Mouse (Mus musculus) liver, postnatal 0 days (tissue): Measurements from ENCODE around the gene Nxt1. TPM values are rescaled to one million over a fixed set of nuclear protein-coding genes. Genes with fewer than 3 reads are reported as not detected.

Experiments
- ATAC-seq: fragments of 200-750 bp; cut with Nextera tagmentation; 2 replicates; pipeline ENCODE4 v1.8.0; 2017; ENCODE audit warnings: mild to moderate bottlenecking, moderate library complexity
- DNase-seq: peaks from one replicate; pipeline ENCODE4 v3.0.0-alpha.2; 2016
- H3K27ac ChIP-seq: fragments of 300-500 bp; sonication (generic); 2 replicates; pipeline ENCODE4 v1.5.1; 2014; ENCODE audit warnings: antibody characterized with exemption, moderate library complexity, mild to moderate bottlenecking, low read depth
- H3K27me3 ChIP-seq: fragments of 300-500 bp; sonication (generic); 2 replicates; pipeline ENCODE4 v1.6.1; 2014; ENCODE audit warnings: low read length, control low read depth, mixed read lengths; ENCODE audit not compliant: insufficient read depth
- H3K36me3 ChIP-seq: fragments of 300-500 bp; sonication (generic); replicated peaks from 2 replicates; pipeline ENCODE4 v1.6.1; 2014; ENCODE audit warnings: mild to moderate bottlenecking, control low read depth, low read length, moderate library complexity, mixed read lengths; ENCODE audit not compliant: insufficient read depth
- H3K4me1 ChIP-seq: fragments of 300-500 bp; sonication (generic); 2 replicates; pipeline ENCODE4 v1.6.1; 2014; ENCODE audit warnings: antibody characterized with exemption, mild to moderate bottlenecking, control low read depth; ENCODE audit not compliant: insufficient read depth
- H3K4me2 ChIP-seq: fragments of 300-500 bp; sonication (generic); 2 replicates; pipeline ENCODE4 v1.6.1; 2014; ENCODE audit warnings: low read depth, mild to moderate bottlenecking, low read length, moderate library complexity, mixed read lengths
- H3K4me3 ChIP-seq: fragments of 300-500 bp; sonication (generic); 2 replicates; pipeline ENCODE4 v1.5.1; 2014; ENCODE audit warnings: low read depth, low read length
- H3K9ac ChIP-seq: fragments of 300-500 bp; sonication (generic); replicated peaks from 2 replicates; pipeline ENCODE4 v1.6.1; 2014; ENCODE audit warnings: mild to moderate bottlenecking, moderate library complexity
- H3K9me3 ChIP-seq: fragments of 300-500 bp; sonication (generic); 2 replicates; pipeline ENCODE4 v1.6.1; 2016; ENCODE audit warnings: mild to moderate bottlenecking, control low read depth, low read length, mixed read lengths
- CTCF ChIP-seq: sonication (generic); IDR thresholded peaks from 2 replicates; pipeline ENCODE4 v1.5.1; 2016; ENCODE audit warnings: antibody characterized with exemption, low read depth
- EP300 ChIP-seq: IDR thresholded peaks from 2 replicates; pipeline ENCODE4 v1.6.1; 2016; ENCODE audit warnings: antibody characterized with exemption, low read depth, mild to moderate bottlenecking
- WGBS: fragments of 180-500 bp; shearing (Covaris S2); extraction: QIAGEN DNeasy Blood & Tissue Kit; methylation state at CpG from one replicate; pipeline ENCODE4 v1.1.7; 2014; ENCODE audit not compliant: insufficient replicate concordance; 5-methylcytosine and 5-hydroxymethylcytosine counted together
- polyA plus RNA-seq: library from polyadenylated mRNA; unstranded; fragments of >200 nt; fragmentation: Nextera tagmentation; extraction: Ambion mirVana; gene quantifications from 2 replicates; pipeline ENCODE4 v1.2.1, GENCODE M21; 2015

The Nxt1 gene
- polyA plus RNA-seq, 1 experiment from 2014 or later: 39.8 TPM

DNA sequence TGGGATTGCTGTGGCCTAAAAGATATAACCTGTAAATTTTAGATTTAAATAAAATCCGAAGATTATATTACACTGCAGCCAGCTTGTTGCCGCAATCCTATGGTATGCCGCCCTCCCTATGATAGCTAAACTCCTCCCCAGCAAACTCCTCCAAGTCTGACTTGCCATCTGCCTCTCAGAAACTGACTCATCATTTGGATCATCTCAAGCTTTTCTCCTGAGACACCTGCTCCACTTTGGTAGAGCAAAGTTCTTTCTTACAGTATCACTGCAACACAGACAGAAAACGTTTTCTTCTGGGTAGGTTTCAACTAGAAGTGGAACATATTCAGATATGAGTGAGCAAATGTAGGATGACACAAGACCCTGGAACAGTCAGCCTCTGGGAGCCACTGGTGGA lies 37.9 kb upstream of the Nxt1 start:
- no peak overlapping the region for H3K4me3 ChIP-seq
- H3K9ac ChIP-seq: no peak overlapping the region
- no peaks in the 10 kb centered on the region for H3K4me1 ChIP-seq
- DNase-seq: no peak
- H3K27ac ChIP-seq: no peak overlapping the region
- ATAC-seq: no peak
- WGBS: 77% methylated on average over 4 of the region's 4 CpGs
- no peaks in the 10 kb centered on the region for H3K27me3 ChIP-seq
- H3K9me3 ChIP-seq: no peaks in the 10 kb centered on the region
- no peak overlapping the region for H3K4me2 ChIP-seq
- TF ChIP-seq CTCF (no peak), EP300 (no peak)
- H3K36me3 ChIP-seq: no peaks in the 10 kb centered on the region

- H3K4me1 ChIP-seq: no peaks in the 10 kb centered on the region
- H3K36me3 ChIP-seq: no peaks in the 10 kb centered on the region
- ATAC-seq (no peak), DNase-seq (no peak)
- H3K27ac ChIP-seq: no peak overlapping the region
- H3K9me3 ChIP-seq: no peaks in the 10 kb centered on the region
- no peak overlapping the region for H3K4me3 ChIP-seq
- H3K4me2 ChIP-seq: no peak overlapping the region
- WGBS: 26% methylated on average over 1 of the region's 1 CpGs
- no peak for TF ChIP-seq EP300
- H3K9ac ChIP-seq: no peak overlapping the region
- H3K27me3 ChIP-seq: no peaks in the 10 kb centered on the region
Measured at GRCm38 (mm10) chr2:148642610-148643370, 29.6 kb upstream of the Nxt1 start.

- no peak for ATAC-seq
- H3K4me2 ChIP-seq: no peak overlapping the region
- no peak overlapping the region for H3K4me3 ChIP-seq
Measured at GRCm38 (mm10) chr2:148644421-148645000, 27.9 kb upstream of the Nxt1 start.

GRCm38 (mm10) chr2:148650587-148651357 lies 21.6 kb upstream of the Nxt1 start:
- no peaks in the 10 kb centered on the region for H3K36me3 ChIP-seq
- H3K27me3 ChIP-seq: no peaks in the 10 kb centered on the region
- no peaks in the 10 kb centered on the region for H3K9me3 ChIP-seq
- no peak overlapping the region for H3K27ac ChIP-seq
- no peak overlapping the region for H3K9ac ChIP-seq
- no peak for DNase-seq
- no peak for ATAC-seq
- no peak overlapping the region for H3K4me2 ChIP-seq
- WGBS: 58% methylated on average over 3 of the region's 3 CpGs
- no peaks in the 10 kb centered on the region for H3K4me1 ChIP-seq
- TF ChIP-seq EP300 (no peak), CTCF (no peak)
- no peak overlapping the region for H3K4me3 ChIP-seq

More at GRCm38 (mm10) chr2:148644421-148645000, 27.9 kb upstream of the Nxt1 start:
- Histone ChIP-seq H3K9me3 (no peaks in the 10 kb centered on the region), H3K27ac (no peak overlapping the region), H3K36me3 (no peaks in the 10 kb centered on the region), H3K4me1 (no peaks in the 10 kb centered on the region), H3K9ac (no peak overlapping the region), H3K27me3 (no peaks in the 10 kb centered on the region)
- WGBS: 72% methylated on average over 6 of the region's 6 CpGs
- TF ChIP-seq CTCF (no peak), EP300 (no peak)
- no peak for DNase-seq

- TF ChIP-seq EP300 (no peak), CTCF (peak; percentile 82)
- Histone ChIP-seq H3K27me3 (no peaks in the 10 kb centered on the region), H3K4me2 (no peak overlapping the region), H3K4me3 (no peak overlapping the region), H3K9me3 (no peaks in the 10 kb centered on the region), H3K4me1 (no peaks in the 10 kb centered on the region), H3K36me3 (no peaks in the 10 kb centered on the region), H3K27ac (no peak overlapping the region), H3K9ac (no peak overlapping the region)
- ATAC-seq (peak; percentile 55; the same call in 1 of the 2 replicates), DNase-seq (peak; percentile 57)
- 3% methylated on average over 3 of the region's 3 CpGs for WGBS
Measured at GRCm38 (mm10) chr2:148654961-148655360, 17.4 kb upstream of the Nxt1 start.

- WGBS: 84% methylated on average over 1 of the region's 1 CpGs
- H3K4me1 ChIP-seq: no peaks in the 10 kb centered on the region
- TF ChIP-seq CTCF (no peak), EP300 (no peak)
- no peaks in the 10 kb centered on the region for H3K27me3 ChIP-seq
- ATAC-seq (no peak), DNase-seq (no peak)
- H3K36me3 ChIP-seq: no peaks in the 10 kb centered on the region
- H3K4me2 ChIP-seq: no peak overlapping the region
- H3K9me3 ChIP-seq: no peaks in the 10 kb centered on the region
- no peak overlapping the region for H3K27ac ChIP-seq
- no peak overlapping the region for H3K4me3 ChIP-seq
- no peak overlapping the region for H3K9ac ChIP-seq
Measured at GRCm38 (mm10) chr2:148663458-148663857, 8.9 kb upstream of the Nxt1 start.
